Mouse (Mus musculus) kidney, postnatal 4 days (tissue): ENCODE results near the gene Pik3cd.
"Not testable (repeated sequence)": the region's sequence is repeated elsewhere in the genome, so short reads cannot be mapped to it uniquely, and the experiment has no call there.

Experiments used
- DNase-seq, 2 experiments: peaks; one replicate each; pipeline ENCODE4 v3.0.0; 2021; ENCODE audit warnings: mixed read lengths in 2 of 2

The Pik3cd gene

DNA sequence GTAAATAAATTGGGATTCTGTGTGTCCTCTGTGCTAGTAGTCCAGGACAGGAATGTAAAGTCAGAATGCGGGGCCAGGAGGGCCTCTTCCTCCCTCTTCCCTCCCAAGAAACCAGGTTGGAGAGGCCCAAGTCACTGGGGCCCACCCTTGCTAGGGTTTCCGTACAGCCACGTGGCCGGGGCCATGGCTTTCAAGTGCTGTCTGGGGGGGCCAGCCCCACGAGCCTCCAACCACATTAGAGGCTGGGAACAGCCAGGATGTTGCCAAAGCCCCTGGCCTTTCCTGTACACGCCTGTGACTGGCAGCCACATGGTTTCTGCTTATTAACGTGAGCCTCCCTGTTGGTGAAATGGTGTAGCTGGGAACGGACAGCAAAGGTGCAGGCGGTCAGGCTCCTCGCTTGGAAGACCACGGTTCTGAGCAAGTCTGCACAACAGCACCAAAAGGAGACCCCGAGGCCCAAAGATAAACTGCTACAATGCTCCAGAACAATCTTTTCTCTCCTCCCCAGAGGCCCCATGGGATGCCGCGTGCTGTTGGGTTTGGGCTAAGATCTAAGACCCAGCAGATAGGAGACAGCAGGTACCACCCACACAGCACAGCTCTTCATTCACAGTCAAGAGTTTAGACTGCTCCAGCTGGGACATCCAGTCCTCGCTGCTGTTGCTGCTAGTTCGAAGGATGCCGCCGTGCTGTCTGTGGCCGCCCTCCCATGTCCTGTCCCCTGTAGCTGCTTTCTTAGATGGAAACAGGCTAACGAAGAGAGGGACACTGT lies 54.2 kb downstream of the Pik3cd start:
- DNase-seq, result no peak

DNA sequence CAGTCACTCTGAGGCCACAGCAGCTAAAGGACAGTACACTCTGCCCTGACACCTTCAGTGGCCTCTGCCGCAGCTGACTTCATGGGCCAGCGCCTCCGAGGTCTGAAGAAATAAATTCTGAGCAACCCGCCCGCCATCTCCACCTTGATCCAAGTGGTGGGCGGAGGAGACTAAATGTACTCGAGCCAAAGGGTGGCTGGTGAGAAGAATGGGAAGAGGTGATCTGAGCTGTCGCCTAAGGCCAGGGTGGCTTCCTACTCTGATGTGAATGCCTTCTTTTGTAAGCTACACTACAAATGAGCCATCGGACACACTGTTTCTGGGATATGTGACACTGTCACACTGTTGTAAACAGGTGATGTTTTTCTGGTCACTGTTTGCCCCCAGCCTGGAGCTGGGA lies 56.6 kb downstream of the Pik3cd start:
- DNase-seq, result no peak

DNA sequence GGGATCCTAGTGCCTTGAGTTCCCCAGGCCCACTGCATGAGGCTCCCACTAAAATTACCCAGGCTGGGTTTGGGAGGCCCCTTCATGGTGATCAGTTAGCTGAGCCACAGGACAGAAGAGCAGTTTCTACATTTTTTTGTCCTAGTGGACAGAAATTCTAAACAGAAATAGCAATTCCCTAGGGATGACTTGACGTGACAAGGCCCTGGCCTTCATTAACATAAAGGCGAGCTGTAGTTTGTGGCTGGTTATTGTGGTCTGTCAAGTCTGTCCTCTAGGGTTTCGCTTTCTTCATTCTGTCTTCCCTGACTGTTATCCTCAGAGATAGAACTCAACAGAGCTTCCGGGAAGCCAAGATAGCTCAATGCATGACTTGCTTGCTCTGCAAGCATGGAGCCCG lies 60.4 kb downstream of the Pik3cd start:
- DNase-seq, result no peak

DNA sequence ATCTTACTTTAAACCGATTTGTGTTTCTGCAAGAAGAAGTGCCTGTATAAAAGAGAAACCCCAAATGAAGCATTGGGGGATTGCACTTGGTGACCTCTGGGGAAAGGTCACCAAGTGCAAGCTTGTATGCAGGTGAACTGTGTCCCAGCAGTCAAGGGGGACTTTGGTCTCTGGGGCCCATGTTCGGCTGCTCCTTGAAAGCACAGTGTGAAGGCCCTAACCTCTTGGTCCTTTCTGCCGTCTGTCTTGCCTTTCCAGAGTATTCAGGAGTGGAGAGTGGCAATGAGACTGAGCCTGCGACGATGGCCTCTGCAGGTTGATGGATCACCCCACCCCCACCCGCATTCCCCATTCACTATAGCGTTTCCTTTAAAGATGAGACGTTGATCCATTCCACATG lies 61.0 kb downstream of the Pik3cd start:
- DNase-seq, result no peak

DNA sequence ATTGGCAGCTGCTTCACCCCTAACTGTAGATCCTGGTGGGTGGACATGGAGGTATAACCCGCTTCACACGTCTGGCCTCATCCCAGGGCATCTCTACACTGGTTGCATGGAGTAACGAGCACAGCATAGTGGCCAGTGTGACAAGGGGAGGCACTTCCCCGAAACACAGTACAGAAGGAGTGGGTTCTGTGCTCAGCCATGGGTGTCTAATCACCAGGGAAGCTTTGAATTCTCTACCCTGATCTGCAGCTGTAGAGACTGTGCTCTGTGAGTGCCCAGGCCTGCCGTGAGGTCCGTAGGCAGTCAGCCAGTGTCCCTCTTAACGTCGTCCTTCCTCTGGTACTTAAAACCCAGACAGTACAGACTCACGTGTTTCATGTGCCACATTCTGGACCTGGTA lies 61.5 kb downstream of the Pik3cd start:
- DNase-seq, result no peak

DNA sequence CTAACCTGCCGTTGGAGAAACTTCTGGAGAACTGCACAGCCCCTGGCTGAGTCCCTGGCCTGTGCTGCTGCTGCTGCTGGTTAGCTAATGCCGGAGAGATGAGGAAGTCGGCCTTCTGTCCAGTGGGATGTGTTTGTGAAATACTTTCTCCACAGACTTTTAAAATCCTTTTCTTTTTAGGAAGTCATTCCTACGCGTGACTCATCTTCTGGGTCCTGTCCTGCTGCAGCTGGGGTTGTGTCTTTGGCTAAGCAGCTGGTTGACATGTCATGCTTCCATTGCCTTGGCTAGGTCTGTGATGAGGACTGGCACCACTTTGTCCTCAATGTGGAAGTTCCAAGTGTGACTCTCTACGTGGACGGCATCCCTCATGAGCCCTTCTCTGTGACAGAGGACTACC lies 64.4 kb downstream of the Pik3cd start:
- no peak for DNase-seq

DNA sequence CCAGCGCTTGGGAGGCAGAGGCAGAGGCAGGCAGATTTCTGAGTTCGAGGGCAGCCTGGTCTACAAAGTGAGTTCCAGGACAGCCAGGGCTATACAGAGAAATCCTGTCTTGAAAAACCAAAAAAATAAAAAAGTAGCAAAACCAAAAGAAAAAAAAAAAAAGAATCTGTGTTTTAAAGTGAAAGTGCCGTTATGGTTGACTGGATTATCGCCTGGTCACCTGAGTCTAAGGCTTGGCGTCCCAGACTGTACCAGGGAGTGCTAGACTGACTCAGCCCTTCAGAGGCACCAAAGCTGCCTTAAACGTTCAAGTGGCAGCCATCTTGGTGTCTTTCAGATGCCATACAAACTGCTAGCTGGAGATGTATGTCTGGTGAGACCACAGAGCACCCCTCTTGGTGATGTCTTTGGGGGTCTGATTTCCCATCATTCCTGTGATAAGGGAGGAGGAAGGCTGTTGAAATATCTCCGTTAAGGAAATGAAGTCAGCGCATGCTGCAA lies 66.4 kb downstream of the Pik3cd start:
- no peak for DNase-seq

DNA sequence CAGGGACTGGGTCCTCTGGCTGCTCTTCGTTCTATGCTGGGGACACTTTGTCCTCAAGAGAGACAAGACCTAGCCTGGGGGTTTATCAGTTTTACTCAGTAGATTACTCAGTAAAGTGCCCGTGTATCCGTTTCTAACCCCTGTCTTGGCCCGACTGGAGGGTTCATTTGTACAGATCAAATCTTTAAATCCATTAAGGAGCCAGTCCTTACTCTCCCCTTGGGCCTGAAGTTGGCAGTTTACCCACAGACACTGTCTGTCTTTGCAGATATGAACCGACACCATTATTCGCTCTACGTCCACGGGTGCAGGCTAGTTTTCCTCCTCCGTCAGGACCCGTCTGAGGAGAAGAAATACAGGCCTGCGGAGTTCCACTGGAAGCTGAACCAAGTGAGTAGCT lies 67.4 kb downstream of the Pik3cd start:
- DNase-seq, result no peak

DNA sequence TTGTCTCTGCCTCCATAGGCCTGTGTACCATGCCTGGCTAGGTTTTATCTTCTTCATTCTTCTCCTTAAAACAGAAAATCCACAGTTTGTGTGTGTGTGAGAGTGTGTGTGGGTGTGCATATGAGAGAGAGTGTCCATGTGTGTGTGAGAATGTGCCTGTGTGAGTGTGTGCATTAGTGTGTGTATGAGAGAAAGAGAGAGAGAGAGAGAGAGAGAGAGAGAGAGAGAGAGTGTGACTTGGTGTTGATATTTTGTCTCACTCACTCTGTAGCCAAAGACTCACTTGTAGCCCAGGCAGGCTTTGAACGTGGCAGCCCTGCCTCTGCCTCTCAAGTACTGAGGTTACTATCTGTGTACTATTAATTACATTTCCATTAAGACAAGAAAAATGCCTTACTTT lies 68.2 kb downstream of the Pik3cd start:
- DNase-seq, result no peak

DNA sequence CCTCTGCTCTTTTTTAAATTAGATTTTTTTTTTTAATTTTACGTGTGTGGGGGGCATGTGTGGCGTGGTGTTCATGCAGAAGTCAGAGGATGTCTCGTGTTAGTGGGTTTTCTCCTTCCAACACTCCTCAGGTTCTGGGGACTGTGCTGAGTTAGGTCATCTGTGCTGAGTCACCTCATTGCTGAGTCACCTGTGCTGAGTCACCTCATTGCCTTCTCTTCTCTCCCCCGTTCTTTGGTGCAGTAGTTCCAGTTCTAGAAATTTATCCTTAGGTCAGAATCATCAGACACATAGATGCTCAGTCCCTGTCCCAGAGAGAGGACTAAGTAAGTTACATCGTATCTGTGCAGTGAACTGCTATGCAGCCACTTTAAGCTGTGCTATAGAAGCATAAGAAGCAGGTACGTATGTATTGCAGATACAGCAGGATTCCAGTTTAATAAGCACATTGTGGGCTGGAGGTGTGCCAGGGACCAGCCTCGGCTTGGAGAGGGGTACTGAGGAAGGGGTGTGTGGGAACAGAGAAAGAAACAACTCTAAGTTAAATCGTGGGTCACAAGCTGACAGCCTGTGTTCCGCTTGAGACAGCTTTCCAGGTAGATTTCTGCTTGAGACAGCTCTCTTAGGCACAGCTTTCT lies 69.6 kb downstream of the Pik3cd start:
- no peak for DNase-seq

DNA sequence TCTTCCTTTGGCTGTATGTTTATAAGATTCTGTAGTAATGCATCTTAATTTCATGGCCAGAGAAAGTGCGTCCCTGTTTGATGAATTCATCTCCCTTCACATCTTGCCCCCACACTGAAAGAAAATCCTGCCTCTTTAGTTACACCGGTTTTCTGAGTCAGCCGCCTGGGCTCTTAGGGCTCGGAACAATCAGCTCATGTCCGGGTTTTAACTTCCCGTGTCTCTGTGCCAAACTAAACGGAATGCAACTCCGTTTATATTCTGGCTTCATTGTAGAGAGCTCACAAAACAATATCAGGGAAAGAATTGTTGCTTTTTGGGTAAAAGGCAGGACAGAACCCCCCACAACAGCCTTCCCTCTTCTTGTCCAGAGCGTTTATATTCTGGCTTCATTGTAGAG lies 73.6 kb downstream of the Pik3cd start:
- DNase-seq, result no peak

DNA sequence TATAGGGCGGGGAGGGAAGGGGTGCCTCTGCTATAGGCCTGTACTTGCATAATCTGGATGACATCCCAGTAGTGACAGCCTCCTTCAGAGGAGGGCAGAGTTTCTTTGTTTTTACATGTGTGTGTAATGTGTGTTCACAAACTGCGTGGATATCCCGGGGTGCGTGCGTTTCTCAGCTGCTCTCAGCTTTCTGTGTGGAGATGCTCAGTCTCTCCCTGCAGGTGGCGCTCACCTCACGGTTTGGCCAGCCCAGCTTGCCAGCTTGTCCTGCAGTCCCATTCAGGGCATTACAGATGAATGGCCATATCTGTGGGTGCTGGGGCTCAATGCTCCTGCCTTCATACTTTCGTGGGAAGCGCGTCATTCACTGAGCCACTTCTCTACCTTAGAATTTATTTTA lies 74.0 kb downstream of the Pik3cd start:
- DNase-seq, result peak; percentile 76 to 78

DNA sequence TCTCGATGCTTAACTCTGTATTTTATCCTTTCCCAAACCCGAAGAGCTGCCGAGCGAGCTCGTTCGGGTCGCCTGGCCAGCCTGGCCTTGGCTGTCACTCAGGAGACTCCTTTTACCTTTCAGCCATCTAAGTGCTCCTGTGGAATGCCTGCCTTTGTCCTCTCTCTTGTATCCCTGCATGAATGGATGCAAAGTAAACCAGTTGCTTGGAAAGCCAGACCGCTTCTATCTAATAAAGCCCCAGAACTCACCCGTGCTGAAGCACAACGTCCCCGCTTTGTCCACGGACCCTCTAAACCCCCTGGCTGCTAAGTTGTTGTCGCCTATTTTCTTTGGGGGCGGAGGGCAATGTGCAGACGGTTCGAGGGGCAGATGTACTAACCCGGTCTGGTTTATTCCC lies 75.6 kb downstream of the Pik3cd start:
- no peak for DNase-seq

DNA sequence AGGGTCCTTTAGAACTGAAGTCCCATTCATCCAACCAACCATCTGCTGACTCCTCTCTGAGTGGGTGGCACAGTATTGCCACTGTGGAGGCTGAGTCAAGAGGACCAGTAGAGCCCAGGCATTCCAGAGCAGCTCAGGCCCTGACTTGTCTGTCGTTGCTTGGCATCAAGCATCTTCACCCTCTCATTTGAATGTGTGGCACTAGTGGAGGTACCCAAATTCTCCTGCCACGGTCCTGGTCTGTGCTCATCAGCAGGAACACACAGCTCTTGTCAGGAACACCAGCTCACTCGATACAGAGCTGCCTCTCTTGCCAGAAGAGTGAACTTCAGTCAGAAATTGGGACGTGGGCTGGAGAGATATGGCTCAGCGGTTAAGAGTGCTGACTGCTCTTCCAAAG lies 78.7 kb downstream of the Pik3cd start:
- no peak for DNase-seq

DNA sequence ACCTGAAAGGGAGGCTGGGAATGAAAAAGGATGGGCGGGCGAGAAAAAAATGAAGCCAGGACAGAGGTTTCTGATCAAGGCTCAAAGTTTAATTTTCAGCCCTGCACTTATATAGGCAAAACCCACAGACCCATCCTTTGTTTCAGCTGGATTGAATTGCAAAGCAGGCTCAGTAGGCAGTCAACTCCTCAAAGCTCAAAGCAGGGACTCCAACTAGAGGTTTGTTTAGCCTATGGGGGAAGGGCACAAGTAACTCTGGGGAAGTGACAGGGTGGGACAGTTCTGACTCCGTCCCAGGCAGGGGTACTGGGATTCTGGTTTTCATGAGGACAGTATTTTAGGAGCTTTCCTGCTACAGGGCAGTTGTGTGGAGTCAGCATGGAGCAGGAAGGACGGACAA lies 81.1 kb downstream of the Pik3cd start:
- DNase-seq, result no peak

DNA sequence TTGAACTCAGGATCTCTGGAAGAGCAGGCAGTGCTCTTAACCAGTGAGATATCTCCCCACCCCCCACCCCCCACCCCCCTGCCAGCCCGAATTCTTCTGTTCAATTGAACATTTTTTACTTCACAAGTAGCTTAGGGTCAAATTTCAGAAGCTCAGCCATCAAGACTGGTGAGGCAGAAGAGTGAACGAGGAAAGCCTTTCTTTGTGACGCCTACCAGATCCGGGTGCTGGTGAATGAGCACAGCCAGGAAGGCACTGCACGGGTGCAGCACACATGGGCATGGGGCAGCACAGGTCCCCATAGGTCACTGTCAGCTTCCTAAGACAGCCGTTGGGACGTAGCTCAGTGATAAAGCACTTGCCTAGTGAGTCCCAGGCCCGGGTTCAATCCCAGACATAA lies 82.4 kb downstream of the Pik3cd start:
- DNase-seq, result no peak

DNA sequence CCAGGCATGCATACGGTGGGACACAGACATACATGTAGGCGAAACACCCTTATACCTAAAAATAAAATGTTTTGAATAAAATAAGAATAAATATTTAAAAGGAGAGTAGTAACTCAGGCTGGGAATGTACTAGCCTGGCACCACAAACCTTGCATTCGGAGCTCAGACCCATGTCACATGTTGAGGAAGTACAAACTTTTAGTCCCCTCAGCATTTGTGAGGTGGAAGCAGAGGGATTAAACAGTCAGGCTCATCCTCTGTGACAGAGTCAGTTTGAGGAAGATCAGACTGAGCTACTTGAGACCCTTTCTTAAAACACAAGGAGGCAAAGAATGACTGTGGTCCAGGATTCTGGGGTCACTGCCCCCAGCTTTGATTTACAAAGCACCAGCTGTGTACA lies 85.4 kb downstream of the Pik3cd start:
- not testable (repeated sequence) for DNase-seq

DNA sequence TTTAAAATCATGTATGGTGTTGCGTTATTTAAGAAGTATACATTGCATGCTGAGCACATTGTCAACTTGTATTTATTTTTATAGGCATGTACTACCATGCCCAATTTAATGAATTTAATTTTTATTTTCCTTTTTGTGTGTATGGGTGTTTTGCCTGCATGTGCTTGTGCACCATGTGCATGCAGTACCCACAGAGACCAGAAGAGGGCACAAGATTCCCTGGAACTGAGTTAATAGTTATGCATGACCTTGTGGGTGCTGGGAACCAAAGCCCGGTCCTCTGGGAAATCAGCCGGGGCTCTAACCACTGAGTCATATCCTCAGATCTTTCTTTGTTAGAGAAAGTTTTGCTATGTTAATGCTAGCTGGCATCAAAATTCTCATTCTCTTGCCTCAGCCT lies 87.5 kb downstream of the Pik3cd start:
- DNase-seq, result no peak

DNA sequence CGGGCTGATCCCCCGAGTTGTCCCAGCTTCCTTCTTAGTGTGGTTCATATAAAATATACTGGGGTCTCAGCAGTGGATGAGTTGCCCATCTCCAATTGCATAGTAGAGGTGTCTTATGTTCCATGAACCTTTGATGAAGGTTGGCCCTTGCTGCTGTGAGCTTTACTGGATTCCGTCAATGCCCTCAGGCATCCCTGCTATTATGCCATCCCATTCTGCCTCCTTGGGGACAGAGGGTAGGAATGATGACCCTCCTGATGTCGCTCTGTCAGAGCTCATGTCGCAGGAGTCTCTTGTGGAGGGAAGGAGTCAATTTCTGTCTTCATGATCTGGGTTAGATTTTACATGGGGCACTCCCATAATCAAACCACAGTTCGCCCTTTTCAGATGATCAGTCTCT lies 88.9 kb downstream of the Pik3cd start:
- DNase-seq, result not testable (repeated sequence)

DNA sequence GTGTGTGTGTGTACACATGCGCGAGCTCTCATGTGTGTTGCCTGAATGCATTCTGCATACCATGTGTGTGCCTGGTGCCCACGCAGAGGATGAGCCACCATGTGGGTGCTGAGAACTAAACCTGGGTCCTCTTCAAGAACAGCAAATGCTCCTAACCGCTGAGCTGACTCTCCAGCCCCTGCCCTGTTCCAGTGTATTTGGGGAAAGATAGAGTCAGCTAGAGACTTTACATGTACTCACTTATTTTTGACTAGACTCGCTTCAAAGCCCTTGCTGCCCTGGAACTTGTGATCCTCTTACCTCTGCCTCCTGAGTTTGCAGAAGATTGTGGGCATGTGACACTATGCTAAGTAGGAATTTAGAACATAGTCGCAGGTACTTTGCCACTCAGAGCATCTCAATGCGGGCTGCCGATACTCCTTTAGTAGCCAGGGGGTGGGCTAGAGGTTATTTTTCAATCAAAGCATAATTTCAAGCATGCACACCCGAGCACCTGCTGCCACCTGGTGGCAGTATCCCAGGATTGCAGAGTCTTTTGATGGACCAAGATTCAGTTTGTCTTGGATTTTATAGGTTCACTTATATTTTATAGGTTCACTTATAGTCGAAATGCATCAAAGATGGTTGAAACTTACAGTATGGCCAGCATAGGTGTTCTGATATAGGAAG lies 90.9 kb downstream of the Pik3cd start:
- DNase-seq, result peak; percentile 76 to 79

DNA sequence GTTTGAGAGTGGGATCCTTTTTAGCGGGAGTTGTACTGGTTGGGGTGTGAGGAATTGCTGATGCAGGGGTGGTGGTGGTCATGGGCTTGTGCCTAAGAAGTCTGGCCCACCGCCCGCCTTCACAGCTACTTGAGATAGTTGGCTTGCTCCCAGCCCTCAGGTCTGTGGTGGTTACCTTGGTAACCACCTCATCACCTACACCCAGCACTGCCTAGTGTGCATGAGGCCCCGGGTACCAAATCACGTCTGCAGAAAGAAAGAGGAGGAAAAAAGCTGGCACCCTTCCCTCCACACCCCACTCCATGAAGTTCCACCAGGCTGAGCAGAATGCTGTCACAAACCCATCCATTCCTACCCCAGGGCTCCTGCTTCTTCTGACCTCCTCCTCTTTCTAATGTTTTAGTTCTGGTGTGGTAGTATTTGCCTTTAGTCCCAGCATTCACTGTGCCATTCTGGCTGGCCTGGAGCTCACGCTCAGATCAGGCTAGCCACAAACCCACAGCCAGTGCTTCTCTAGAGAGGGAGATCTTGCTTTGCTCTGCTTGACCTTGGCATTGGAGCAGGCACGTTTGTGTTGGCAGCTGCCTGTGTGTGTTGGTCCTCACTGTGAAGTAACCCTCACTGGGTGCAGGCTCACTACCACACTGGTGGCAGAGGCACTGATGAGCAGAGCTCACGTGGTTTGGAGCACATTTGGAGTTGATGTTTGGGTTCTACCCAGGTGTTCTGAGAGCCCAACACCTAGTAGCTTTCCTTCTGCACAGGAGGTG lies 92.9 kb downstream of the Pik3cd start:
- no peak for DNase-seq

DNA sequence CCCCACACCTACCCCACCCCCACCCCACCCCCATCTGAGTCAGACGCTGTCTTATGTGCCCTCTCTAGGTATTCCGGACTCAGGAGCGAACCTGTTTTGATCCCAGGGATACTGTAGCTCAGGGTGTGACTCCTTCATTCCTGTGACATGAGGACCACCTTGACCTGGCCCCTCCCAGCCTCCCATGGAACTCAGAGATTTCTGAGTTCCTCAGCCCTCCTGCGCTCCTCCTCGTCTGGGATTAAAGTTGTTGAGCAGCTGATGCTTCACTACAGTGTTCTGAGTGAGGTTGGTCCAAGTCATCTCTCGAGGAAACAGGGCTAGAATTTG lies 94.1 kb downstream of the Pik3cd start:
- DNase-seq, result no peak

DNA sequence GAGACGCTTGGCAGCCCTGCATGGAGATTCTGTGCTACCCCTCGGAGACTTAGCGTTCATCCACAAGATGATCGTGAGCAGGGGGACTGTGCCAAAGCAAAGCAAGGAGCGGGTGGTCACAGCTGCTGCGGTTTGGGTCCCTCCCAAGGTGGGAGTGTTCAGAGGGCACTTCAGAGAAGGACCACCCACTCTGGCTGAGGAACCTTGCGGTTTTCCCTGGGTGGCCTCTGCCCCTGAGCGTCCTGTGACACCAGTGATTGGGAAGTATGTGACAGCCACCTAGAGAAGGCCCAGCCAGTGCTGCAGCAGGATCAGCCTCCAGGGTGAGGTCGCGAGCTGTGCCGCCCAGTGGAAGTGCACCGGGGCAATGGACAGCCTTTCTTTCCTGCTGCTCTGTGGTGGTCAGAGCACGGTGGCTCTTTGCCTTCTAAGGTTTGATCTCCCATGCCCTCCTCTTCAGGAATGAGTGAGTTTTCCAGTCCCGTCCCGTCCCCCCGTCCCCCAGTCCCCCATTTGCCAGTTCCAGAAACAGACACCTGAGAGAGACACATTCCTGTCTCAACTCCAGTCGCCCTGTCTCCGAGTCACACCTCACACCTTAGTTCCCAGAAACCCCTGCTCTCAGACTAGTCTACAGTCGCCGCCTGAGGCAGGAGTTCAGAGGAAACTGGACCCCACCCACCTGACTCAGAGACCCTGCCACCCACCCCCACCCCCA lies 94.6 kb downstream of the Pik3cd start:
- DNase-seq, result peak; percentile 58 to 63
